In the genomic region with DNA sequence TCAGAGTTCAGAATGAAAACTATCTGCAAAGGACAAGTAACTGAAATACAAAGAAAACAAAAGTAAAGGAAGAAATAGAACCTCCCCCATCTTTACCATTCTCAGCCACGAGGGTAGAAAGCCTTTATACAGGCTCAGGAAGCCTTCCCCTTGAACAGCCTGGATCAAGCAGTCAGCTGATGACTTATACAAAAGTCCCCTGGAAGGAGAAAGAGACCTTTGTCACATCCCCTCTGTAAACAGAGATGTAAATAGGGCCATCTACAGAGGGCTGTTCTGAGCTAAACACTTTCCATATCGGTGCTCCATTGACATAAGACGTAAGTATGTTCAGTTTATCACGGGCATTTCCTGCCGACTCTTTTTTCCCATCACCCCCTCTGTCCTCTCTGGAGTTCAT, we compare ENCODE assay signal across 30 mouse cellular contexts. TPM values are rescaled to one million over a fixed set of nuclear protein-coding genes. Genes with fewer than 3 reads are reported as not detected.
DNase-seq lines count a peak whose midpoint lies in the region; ATAC-seq and TF ChIP-seq lines count a peak whose summit lies in the region.
"Had no signal": no experiment of that assay in that cellular context is flagged by ENCODE, and none has a peak within 500 bp of the region (broad histone marks: within the 10 kb centered on the region; RNA-seq: fewer than 3 reads in every experiment).

No protein-coding gene starts in this region.

- H3K4me3 ChIP-seq in heart, embryonic 10.5 days = no peak overlapping the region
- no peak overlapping the region for H3K4me3 ChIP-seq in heart, embryonic 11.5 days (ENCODE audit: low read depth, low read length)
- no peak overlapping the region for H3K4me3 ChIP-seq in kidney, postnatal 0 days (replicated peaks; ENCODE audit: low read depth, low read length)
- H3K4me3 ChIP-seq in cortical plate, adult 2 months (ENCODE audit: insufficient read depth, low read length) = no peak overlapping the region
- H3K4me3 ChIP-seq: forebrain, embryonic 15.5 days; heart, adult 2 months; layer of hippocampus, adult 2 months; limb, embryonic 10.5 days; liver, embryonic 15.5 days; lung, embryonic 15.5 days; megakaryocyte, embryonic 14.5 days had no signal

- H3K27me3 ChIP-seq in heart, embryonic 10.5 days (ENCODE audit: insufficient read depth, poor library complexity, severe bottlenecking) = no peaks in the 10 kb centered on the region
- no peaks in the 10 kb centered on the region for H3K27me3 ChIP-seq in heart, embryonic 11.5 days (ENCODE audit: control insufficient read depth, insufficient read depth, low read length)
- H3K27me3 ChIP-seq in kidney, postnatal 0 days (ENCODE audit: insufficient read depth, low read length) = no peaks in the 10 kb centered on the region
- H3K27me3 ChIP-seq: CH12.LX; forebrain, embryonic 15.5 days; liver, embryonic 15.5 days; lung, embryonic 15.5 days; megakaryocyte, embryonic 14.5 days; Patski had no signal

- peak; percentile 67 for DNase-seq in heart, embryonic 10.5 days (ENCODE audit: low spot score)
- DNase-seq in kidney, postnatal 0 days (ENCODE audit: low spot score) = peak; percentile 10
- no peak for DNase-seq in kidney, postnatal 10 days
- DNase-seq in ZHBTc4 (ENCODE audit: low read depth, low spot score) = peak; percentile 13
- no peak for DNase-seq in cerebellum, adult 11 months
- DNase-seq: adrenal gland, adult 2 months; B cell, adult 2 months; cerebellum, adult 18-20 months; cerebellum, postnatal 14 days; gastrocnemius, postnatal 25 days; heart, adult 2 months; heart, postnatal 10 days; kidney, adult 18-20 months; kidney, postnatal 14 days; liver; lung, postnatal 36 days; right cerebral cortex, postnatal 14 days; thymus, postnatal 14 days had no signal

- no peaks in the 10 kb centered on the region for H3K9me3 ChIP-seq in heart, embryonic 10.5 days
- no peaks in the 10 kb centered on the region for H3K9me3 ChIP-seq in heart, embryonic 11.5 days (replicated peaks; ENCODE audit: control insufficient read depth, low read length)
- no peaks in the 10 kb centered on the region for H3K9me3 ChIP-seq in kidney, postnatal 0 days (replicated peaks; ENCODE audit: low read length)
- H3K9me3 ChIP-seq: forebrain, embryonic 15.5 days; limb, embryonic 10.5 days; liver, embryonic 15.5 days; lung, embryonic 15.5 days had no signal

- no peak overlapping the region for H3K9ac ChIP-seq in heart, embryonic 11.5 days (ENCODE audit: low read depth, low read length)
- H3K9ac ChIP-seq in kidney, postnatal 0 days (ENCODE audit: low read depth, low read length) = no peak overlapping the region
- H3K9ac ChIP-seq: forebrain, embryonic 15.5 days; liver, embryonic 15.5 days; lung, embryonic 15.5 days had no signal

- no peak for TF ChIP-seq CTCF in kidney, postnatal 0 days (IDR thresholded peaks at IDR 0.05; ENCODE audit: low read depth)
- TF ChIP-seq CTCF in cortical plate, adult 2 months (IDR thresholded peaks at IDR 0.05; ENCODE audit: extremely low read depth, insufficient read depth, low read length) = no peak

- H3K27ac ChIP-seq in heart, embryonic 10.5 days = no peak overlapping the region
- H3K27ac ChIP-seq in heart, embryonic 11.5 days (ENCODE audit: low read depth, low read length) = no peak overlapping the region
- H3K27ac ChIP-seq in kidney, postnatal 0 days = no peak overlapping the region
- H3K27ac ChIP-seq in cortical plate, adult 2 months (ENCODE audit: insufficient read depth, low read length) = 0 out of 2 replicates have a peak overlapping the region, but pooled peaks have one; percentile 34
- H3K27ac ChIP-seq: forebrain, embryonic 15.5 days; heart, adult 2 months; limb, embryonic 10.5 days; liver, embryonic 15.5 days; lung, embryonic 15.5 days had no signal

- no peak for ATAC-seq in heart, embryonic 11.5 days (replicated peaks; ENCODE audit: insufficient number of reproducible peaks, low FRiP score, low TSS enrichment)
- ATAC-seq in kidney, postnatal 0 days (replicated peaks; ENCODE audit: low FRiP score, low read depth) = no peak
- ATAC-seq: forebrain, embryonic 15.5 days; inflammation-experienced regulatory T-cells, adult 6 months; Patski had no signal

- peaks cover 32% of the 10 kb centered on the region; the same call in 1 of the 2 replicates for H3K4me1 ChIP-seq in heart, embryonic 10.5 days
- peaks cover 24% of the 10 kb centered on the region for H3K4me1 ChIP-seq in heart, embryonic 11.5 days (ENCODE audit: control insufficient read depth, insufficient read depth, low read length)
- no peaks in the 10 kb centered on the region for H3K4me1 ChIP-seq in kidney, postnatal 0 days (replicated peaks; ENCODE audit: insufficient read depth, low read length)
- H3K4me1 ChIP-seq in cortical plate, adult 2 months (ENCODE audit: control insufficient read depth, insufficient read depth, low read length) = no peaks in the 10 kb centered on the region
- H3K4me1 ChIP-seq: forebrain, embryonic 15.5 days; limb, embryonic 10.5 days had no signal

- no peak overlapping the region for H3K4me2 ChIP-seq in heart, embryonic 11.5 days
- H3K4me2 ChIP-seq in kidney, postnatal 0 days (ENCODE audit: low read length) = no peak overlapping the region
- H3K4me2 ChIP-seq: forebrain, embryonic 15.5 days; liver, embryonic 15.5 days; lung, embryonic 15.5 days had no signal

- H3K36me3 ChIP-seq in heart, embryonic 10.5 days = peaks cover under 1% of the 10 kb centered on the region; the same call in 1 of the 2 replicates
- H3K36me3 ChIP-seq in heart, embryonic 11.5 days (ENCODE audit: control insufficient read depth, insufficient read depth, low read length) = no peaks in the 10 kb centered on the region
- H3K36me3 ChIP-seq in kidney, postnatal 0 days (ENCODE audit: insufficient read depth, low read length) = peaks cover 7% of the 10 kb centered on the region; the same call in 1 of the 2 replicates
- H3K36me3 ChIP-seq: G1E; liver, embryonic 15.5 days; lung, embryonic 15.5 days had no signal

- WGBS in heart, embryonic 10.5 days = 53% methylated on average over 5 of the region's 5 CpGs
- WGBS in heart, embryonic 11.5 days (ENCODE audit: insufficient replicate concordance) = 52% methylated on average over 5 of the region's 5 CpGs
- 57% methylated on average over 5 of the region's 5 CpGs for WGBS in kidney, postnatal 0 days

- no peak for TF ChIP-seq POLR2A in cortical plate, adult 2 months (IDR thresholded peaks at IDR 0.05; ENCODE audit: extremely low read depth, insufficient read depth, low read length)

RNA-seq across cellular contexts. Expression of a gene that starts 16.8 kb away (rescaled TPM):
- polyA plus RNA-seq in heart, embryonic 10.5 days (2016; fragmentation: Nextera tagmentation; extraction: Ambion mirVana) = 0.04 TPM in 1 of 2 replicates, not detected in the other
- 0.03 TPM in 1 of 2 replicates, not detected in the other for polyA plus RNA-seq in heart, embryonic 11.5 days (2014; fragmentation: Nextera tagmentation; extraction: Ambion mirVana)
- 0.26 and 0.58 TPM in 2 replicates for polyA plus RNA-seq in kidney, postnatal 0 days (2015; fragmentation: Nextera tagmentation; extraction: Ambion mirVana)
- polyA plus RNA-seq in cortical plate, adult 2 months (2012; rRNA removed) = 1.4 and 1.5 TPM in 2 replicates
- polyA plus RNA-seq: adrenal gland, adult 2 months; G1E; inflammation-experienced regulatory T-cells, adult 6 months; limb, embryonic 10.5 days; liver, embryonic 15.5 days; lung, embryonic 15.5 days had no signal

RNA-seq across cellular contexts. Expression of a gene that starts 20.1 kb away (rescaled TPM):
- polyA plus RNA-seq in heart, embryonic 10.5 days (2016; fragmentation: Nextera tagmentation; extraction: Ambion mirVana) = 12.5 and 19.9 TPM in 2 replicates
- 10.2 and 10.8 TPM in 2 replicates for polyA plus RNA-seq in heart, embryonic 11.5 days (2014; fragmentation: Nextera tagmentation; extraction: Ambion mirVana)
- polyA plus RNA-seq in kidney, postnatal 0 days (2015; fragmentation: Nextera tagmentation; extraction: Ambion mirVana) = 6.8 and 7.3 TPM in 2 replicates
- polyA plus RNA-seq in cortical plate, adult 2 months (2012; rRNA removed) = 51.5 and 58.2 TPM in 2 replicates
- polyA plus RNA-seq: G1E had no signal

RNA-seq across cellular contexts. Expression of a gene that starts 20.3 kb away (rescaled TPM):
- polyA plus RNA-seq in heart, embryonic 10.5 days (2016; fragmentation: Nextera tagmentation; extraction: Ambion mirVana) = 14.7 and 20.2 TPM in 2 replicates
- polyA plus RNA-seq in heart, embryonic 11.5 days (2014; fragmentation: Nextera tagmentation; extraction: Ambion mirVana) = 18.6 and 22.5 TPM in 2 replicates
- polyA plus RNA-seq in kidney, postnatal 0 days (2015; fragmentation: Nextera tagmentation; extraction: Ambion mirVana) = 24.0 and 25.0 TPM in 2 replicates
- polyA plus RNA-seq in cortical plate, adult 2 months (2012; rRNA removed) = 2.6 and 2.8 TPM in 2 replicates
- polyA plus RNA-seq: G1E had no signal

Comparison
In these comparisons a context has a peak if more than half of its experiments do, and no peak if none do; other contexts are left out.
1. DNase-seq: peak in heart, embryonic 10.5 days (single experiment), kidney, postnatal 0 days (single experiment) and ZHBTc4 (single experiment); none in kidney, postnatal 10 days (single experiment) and cerebellum, adult 11 months (single experiment).